Mouse (Mus musculus): ENCODE measurements around the gene Gm16381.
"Not testable (repeated sequence)": the region's sequence is repeated elsewhere in the genome, so short reads cannot be mapped to it uniquely, and the experiment has no call there.

Gene Gm16381

GRCm38 (mm10) chr12:87644520-87644919, at the start of gene Gm16381:
Gene Gm16381 (minus strand): TSS chr12:87644620.
- DNase-seq (ENCODE audit: low spot score): not testable (repeated sequence)

GRCm38 (mm10) chr12:87652916-87653703, 8.7 kb upstream of the Gm16381 start:
- DNase-seq (ENCODE audit: low spot score): not testable (repeated sequence)

GRCm38 (mm10) chr12:87618569-87618968, 25.9 kb downstream of the Gm16381 start, which contains the start of gene Gm4027:
Gene Gm4027 (plus strand): TSS chr12:87618869.
- not testable (repeated sequence) for DNase-seq (ENCODE audit: low spot score)

- DNase-seq (ENCODE audit: low spot score): not testable (repeated sequence)
Observed at GRCm38 (mm10) chr12:87602388-87602787, 42.0 kb downstream of the Gm16381 start, which contains the start of gene Oog1. Gene Oog1 (plus strand): TSS chr12:87602688.

- DNase-seq (ENCODE audit: low spot score): not testable (repeated sequence)
Observed at GRCm38 (mm10) chr12:87601388-87601787, 43.0 kb downstream of the Gm16381 start.

All from adipocyte (in vitro differentiated cells).